Mouse (Mus musculus) brown adipose tissue, adult 24 weeks (tissue): ENCODE measurements around the gene Atp4a. TPM values are rescaled to one million over a fixed set of nuclear protein-coding genes. Genes with fewer than 3 reads are reported as not detected.

Source experiments
- H3K27ac ChIP-seq: fragments of 200-500 bp; replicated peaks from 2 replicates; pipeline ENCODE4 v1.5.1; 2012; ENCODE audit warnings: low read depth, mild to moderate bottlenecking, low read length
- H3K4me1 ChIP-seq: fragments of 200-500 bp; 2 replicates; pipeline ENCODE4 v1.6.1; 2012; ENCODE audit warnings: low read length, mixed read lengths; ENCODE audit not compliant: control insufficient read depth, insufficient read depth, insufficient read length
- H3K4me3 ChIP-seq: fragments of 200-500 bp; 2 replicates; pipeline ENCODE4 v1.5.1; 2012; ENCODE audit warnings: low read depth, mild to moderate bottlenecking, low read length, moderate library complexity; ENCODE audit not compliant: insufficient read depth
- polyA plus RNA-seq: library from polyadenylated mRNA; stranded (reverse); fragments of >200 nt; gene quantifications from 2 replicates; pipeline ENCODE4 v1.2.4, GENCODE M21; 2012; ENCODE audit not compliant: missing spikeins, insufficient read depth, insufficient read length

The Atp4a gene
- polyA plus RNA-seq = not detected in 2 replicates

- Histone ChIP-seq H3K27ac (no peak within 1 kb of the TSS), H3K4me1 (no peaks in the 10 kb centered on the region), H3K4me3 (no peak within 1 kb of the TSS)
Observed at GRCm38 (mm10) chr7:30711942-30712341, at the start of gene Atp4a. Atp4a (plus strand) TSS chr7:30712209.

GRCm38 (mm10) chr7:30664529-30665200 lies 47.3 kb upstream of the Atp4a start, which contains the start of gene Haus5:
Haus5 (minus strand) TSS chr7:30664994.
- Histone ChIP-seq H3K27ac (peak within 1 kb of the TSS; percentile 25; the same call in 1 of the 2 replicates), H3K4me1 (no peaks in the 10 kb centered on the region)

GRCm38 (mm10) chr7:30665321-30665720 lies 46.7 kb upstream of the Atp4a start:
- H3K4me1 ChIP-seq = no peaks in the 10 kb centered on the region
- H3K4me3 ChIP-seq = peak overlapping the region; percentile 79
- H3K27ac ChIP-seq = 0 out of 2 replicates have a peak overlapping the region, but pooled peaks have one; percentile 25

More at GRCm38 (mm10) chr7:30664529-30665200, 47.3 kb upstream of the Atp4a start, which contains the start of gene Haus5:
- H3K4me3 ChIP-seq = peak within 1 kb of the TSS; percentile 79

DNA sequence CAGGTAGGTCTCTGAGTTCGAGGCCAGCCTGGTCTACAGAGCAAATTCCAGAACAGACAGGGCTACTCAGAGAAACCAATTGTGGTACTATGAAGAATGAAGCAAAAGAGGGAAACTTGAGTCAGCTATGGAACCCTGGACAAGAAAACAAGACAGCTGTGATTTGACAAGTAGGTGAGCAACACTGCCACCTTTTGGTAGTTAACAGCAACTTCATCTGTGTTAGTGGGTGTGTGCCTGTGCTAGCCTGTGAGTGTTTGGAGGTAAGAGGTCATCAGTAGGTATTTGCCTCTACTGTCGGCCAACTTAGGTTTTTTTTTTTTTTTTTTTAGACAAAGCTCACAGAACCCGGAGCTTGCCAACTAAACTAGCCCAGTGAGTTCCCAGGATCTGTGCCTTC lies 42.8 kb upstream of the Atp4a start:
- no peak overlapping the region for H3K27ac ChIP-seq
- H3K4me3 ChIP-seq = no peak overlapping the region
- H3K4me1 ChIP-seq = no peaks in the 10 kb centered on the region

- Histone ChIP-seq H3K27ac (no peak within 1 kb of the TSS), H3K4me3 (no peak within 1 kb of the TSS), H3K4me1 (no peaks in the 10 kb centered on the region)
Observed at GRCm38 (mm10) chr7:30671480-30671879, 40.5 kb upstream of the Atp4a start, which contains the start of gene Pmis2. Pmis2 (minus strand) TSS chr7:30671605.

GRCm38 (mm10) chr7:30678263-30678975 lies 33.6 kb upstream of the Atp4a start:
- H3K4me3 ChIP-seq = no peak overlapping the region
- no peak overlapping the region for H3K27ac ChIP-seq
- H3K4me1 ChIP-seq = no peaks in the 10 kb centered on the region

DNA sequence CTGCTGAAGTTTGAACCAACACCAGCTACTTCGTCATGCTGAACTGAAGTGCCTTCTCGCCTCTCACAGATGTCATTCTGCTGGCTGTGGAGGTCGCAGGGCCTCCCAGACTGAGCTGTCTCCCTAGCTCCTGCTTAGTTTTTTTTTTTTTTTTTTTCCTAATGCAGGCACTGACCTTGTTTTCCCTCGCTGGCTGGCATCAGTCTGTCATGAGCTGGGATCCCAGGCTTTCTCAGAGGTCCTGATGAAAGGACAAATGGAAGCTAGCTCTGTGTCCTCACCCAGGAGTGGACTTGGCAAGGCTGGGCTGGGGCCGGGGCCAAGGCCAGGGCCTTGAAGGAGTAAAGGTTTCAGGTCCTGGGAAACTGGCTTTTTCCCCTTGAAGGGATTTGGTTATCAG lies 30.1 kb upstream of the Atp4a start:
- Histone ChIP-seq H3K4me1 (no peaks in the 10 kb centered on the region), H3K4me3 (no peak overlapping the region), H3K27ac (no peak overlapping the region)

DNA sequence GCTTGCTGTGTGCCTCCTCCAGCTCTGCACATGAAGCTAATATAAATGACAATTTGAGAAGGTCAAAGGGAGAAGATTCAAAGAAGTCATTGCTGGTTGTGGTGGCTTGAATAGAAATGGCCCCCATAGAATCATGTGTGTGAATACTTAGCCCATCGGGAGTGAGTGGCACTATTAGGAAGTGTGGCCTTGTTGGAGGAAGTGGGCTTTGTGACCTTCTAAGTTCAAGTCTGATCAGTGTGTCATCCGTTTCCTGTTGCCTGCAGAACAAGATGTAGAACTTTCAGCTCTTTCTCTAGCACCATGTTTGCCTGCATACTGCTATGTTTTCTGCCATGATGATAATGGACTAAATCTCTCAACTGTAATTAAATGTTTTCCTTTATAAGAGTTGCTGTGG lies 28.6 kb upstream of the Atp4a start:
- no peaks in the 10 kb centered on the region for H3K4me1 ChIP-seq

DNA sequence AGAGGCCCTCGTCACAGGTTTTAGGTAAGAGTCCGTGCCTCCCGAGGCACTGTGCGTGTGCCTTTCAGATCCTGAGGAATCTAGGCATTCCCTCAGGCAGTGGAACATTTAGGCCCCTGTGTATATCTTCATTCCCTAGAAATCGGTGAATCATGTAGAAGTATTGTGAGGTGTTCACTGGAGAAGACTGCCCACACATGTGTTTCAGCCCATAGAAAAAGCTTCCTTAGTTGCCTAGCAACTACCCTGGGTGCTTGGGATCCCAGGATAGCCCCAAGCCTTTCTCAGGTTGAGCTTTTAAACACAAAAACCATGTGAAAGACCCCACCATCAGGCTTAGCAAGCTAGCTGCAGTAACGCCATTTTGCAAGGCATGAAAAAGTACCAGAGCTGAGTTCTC lies 23.7 kb upstream of the Atp4a start:
- H3K27ac ChIP-seq = no peak overlapping the region
- no peaks in the 10 kb centered on the region for H3K4me1 ChIP-seq
- no peak overlapping the region for H3K4me3 ChIP-seq

More for the DNA sequence above, 28.6 kb upstream of the Atp4a start:
- Histone ChIP-seq H3K27ac (no peak overlapping the region), H3K4me3 (no peak overlapping the region)

GRCm38 (mm10) chr7:30698101-30698500 lies 13.9 kb upstream of the Atp4a start:
- Histone ChIP-seq H3K27ac (no peak overlapping the region), H3K4me1 (no peaks in the 10 kb centered on the region)

GRCm38 (mm10) chr7:30698589-30698988 lies 13.4 kb upstream of the Atp4a start, which contains the start of gene 2200002J24Rik:
2200002J24Rik (plus strand) TSS chr7:30698926.
- H3K27ac ChIP-seq = no peak within 1 kb of the TSS
- no peak within 1 kb of the TSS for H3K4me3 ChIP-seq
- no peaks in the 10 kb centered on the region for H3K4me1 ChIP-seq

More at GRCm38 (mm10) chr7:30698101-30698500, 13.9 kb upstream of the Atp4a start:
- H3K4me3 ChIP-seq = no peak overlapping the region

DNA sequence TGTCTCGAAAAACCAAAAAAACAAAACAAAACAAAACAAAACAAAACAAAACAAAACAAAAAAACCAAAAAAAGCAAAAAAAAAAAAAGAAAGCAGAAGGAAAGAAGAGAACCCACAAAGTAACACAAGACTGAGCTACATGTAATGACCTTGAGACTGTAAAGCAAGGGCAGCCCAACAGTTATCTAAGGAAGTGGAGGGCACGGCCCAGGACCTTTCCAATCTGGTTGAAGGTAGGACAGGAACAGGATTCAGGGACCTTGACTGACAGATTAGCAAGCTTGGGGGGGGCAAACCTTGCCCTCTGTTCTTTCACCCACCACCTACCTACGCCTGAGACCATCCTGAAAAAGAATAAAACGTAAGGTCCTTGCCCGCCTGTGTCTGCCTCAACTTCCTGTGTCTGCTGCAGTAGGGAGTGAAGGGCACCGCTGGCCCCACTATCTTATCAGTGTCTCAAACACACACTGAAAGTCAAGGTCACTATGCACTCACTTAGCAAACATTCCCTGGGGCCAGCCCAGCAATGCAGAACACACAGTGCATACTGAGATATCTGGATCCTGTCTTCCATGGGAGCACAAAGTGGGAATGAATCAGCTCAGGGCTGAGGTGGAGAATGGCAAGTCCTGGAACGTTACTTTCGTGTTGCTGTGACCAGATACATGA lies 5.7 kb upstream of the Atp4a start:
- Histone ChIP-seq H3K27ac (no peak overlapping the region), H3K4me3 (no peak overlapping the region)

DNA sequence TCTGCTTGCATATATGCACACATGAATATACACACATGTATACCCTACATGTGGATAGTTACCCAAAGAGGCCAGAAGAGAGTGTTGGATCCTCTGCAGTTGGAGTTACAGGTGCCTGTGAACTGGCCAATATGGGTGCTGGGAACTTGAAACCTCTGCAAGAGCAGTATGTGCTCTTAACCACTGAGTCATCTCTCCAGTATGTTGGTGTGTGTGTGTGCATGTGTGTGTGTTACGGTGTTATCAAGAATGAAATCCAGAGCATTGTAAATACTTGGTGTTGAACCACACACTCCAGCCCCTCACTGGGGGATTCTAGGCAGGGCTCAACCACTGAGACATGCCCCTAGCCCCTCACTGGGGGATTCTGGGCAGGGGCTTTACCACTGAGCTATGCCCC lies 4.6 kb upstream of the Atp4a start:
- Histone ChIP-seq H3K27ac (no peak overlapping the region), H3K4me3 (no peak overlapping the region), H3K4me1 (no peaks in the 10 kb centered on the region)

More for the DNA sequence above, 5.7 kb upstream of the Atp4a start:
- no peaks in the 10 kb centered on the region for H3K4me1 ChIP-seq

DNA sequence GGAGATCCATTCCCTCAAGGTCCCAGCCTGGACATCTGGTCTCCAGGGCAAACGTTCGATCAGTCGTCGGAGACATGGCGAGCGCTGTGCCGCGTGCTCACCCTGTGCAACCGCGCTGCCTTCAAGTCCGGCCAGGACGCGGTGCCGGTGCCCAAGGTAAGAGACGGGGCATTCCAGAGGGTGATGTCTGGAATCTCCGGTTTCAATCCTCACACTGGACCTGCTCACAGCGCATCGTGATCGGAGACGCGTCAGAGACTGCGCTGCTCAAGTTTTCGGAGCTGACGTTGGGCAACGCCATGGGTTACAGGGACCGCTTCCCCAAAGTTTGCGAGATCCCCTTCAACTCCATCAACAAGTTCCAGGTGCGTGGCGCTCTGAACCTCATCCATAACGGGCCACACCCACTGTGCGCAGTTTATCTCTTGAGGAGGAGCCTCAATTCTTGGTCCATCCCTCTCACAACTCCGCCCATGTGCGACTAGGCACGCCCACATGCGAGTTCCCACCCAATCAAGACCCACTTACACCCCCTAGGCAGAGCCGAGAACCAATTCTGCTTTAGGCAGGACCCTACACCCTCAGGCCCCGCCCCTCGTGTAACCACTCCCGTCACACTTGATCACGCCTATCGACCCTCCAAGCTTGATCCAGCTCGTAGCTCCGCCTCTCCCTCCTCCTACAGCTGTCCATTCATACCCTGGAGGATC lies 5.2 kb downstream of the Atp4a start:
- Histone ChIP-seq H3K4me1 (no peaks in the 10 kb centered on the region; the same call in 1 of the 2 replicates), H3K4me3 (peak overlapping the region; percentile 13; the same call in 1 of the 2 replicates), H3K27ac (no peak overlapping the region)
